Mouse (Mus musculus) bone marrow, adult 2 months (tissue): ENCODE measurements around the gene D10Jhu81e.

Experiments
- CTCF ChIP-seq: fragments of 200-500 bp; IDR thresholded peaks from 2 replicates; pipeline ENCODE4 v1.5.1; 2011; ENCODE audit warnings: low read length, control low read depth; ENCODE audit not compliant: control insufficient read depth, insufficient read depth
- POLR2A ChIP-seq: fragments of 200-500 bp; IDR thresholded peaks from 2 replicates; pipeline ENCODE4 v1.6.1; 2011; ENCODE audit warnings: low read depth, mild to moderate bottlenecking, control low read depth, low read length, borderline replicate concordance; ENCODE audit not compliant: control insufficient read depth

GRCm38 (mm10) chr10:78164786-78165185 lies 4.8 kb downstream of the D10Jhu81e start:
- TF ChIP-seq CTCF (no peak), POLR2A (no peak)
